Mouse (Mus musculus) intestine, embryonic 16.5 days (tissue): ENCODE data around the gene Igtp. TPM values are rescaled to one million over a fixed set of nuclear protein-coding genes. Genes with fewer than 3 reads are reported as not detected.
"Not testable (repeated sequence)": the region's sequence is repeated elsewhere in the genome, so short reads cannot be mapped to it uniquely, and the experiment has no call there.

Experiments used
- ATAC-seq: fragments of 200-750 bp; cut with Nextera tagmentation; 2 replicates; pipeline ENCODE4 v1.8.0; 2017; ENCODE audit warnings: moderate TSS enrichment, moderate library complexity
- H3K27ac ChIP-seq: fragments of 300-500 bp; sonication (generic); 2 replicates; pipeline ENCODE4 v1.5.1; 2014; ENCODE audit warnings: mild to moderate bottlenecking, low read length
- H3K27me3 ChIP-seq: fragments of 300-500 bp; sonication (generic); replicated peaks from 2 replicates; pipeline ENCODE4 v1.6.1; 2014; ENCODE audit warnings: low read length, control low read depth, mixed read lengths; ENCODE audit not compliant: control insufficient read depth, insufficient read depth
- H3K36me3 ChIP-seq: fragments of 300-500 bp; sonication (generic); 2 replicates; pipeline ENCODE4 v1.6.1; 2014; ENCODE audit warnings: low read length, control low read depth; ENCODE audit not compliant: control insufficient read depth, insufficient read depth
- H3K4me1 ChIP-seq: fragments of 300-500 bp; sonication (generic); 2 replicates; pipeline ENCODE4 v1.6.1; 2014; ENCODE audit warnings: low read length, control low read depth, mixed read lengths; ENCODE audit not compliant: control insufficient read depth, insufficient read depth
- H3K4me2 ChIP-seq: fragments of 300-500 bp; sonication (generic); 2 replicates; pipeline ENCODE4 v1.6.1; 2014; ENCODE audit warnings: low read depth, low read length, control low read depth
- H3K4me3 ChIP-seq: fragments of 300-500 bp; sonication (generic); 2 replicates; pipeline ENCODE4 v1.5.1; 2014; ENCODE audit warnings: mild to moderate bottlenecking, low read length
- H3K9ac ChIP-seq: fragments of 300-500 bp; sonication (generic); 2 replicates; pipeline ENCODE4 v1.6.1; 2014; ENCODE audit warnings: low read depth, low read length
- H3K9me3 ChIP-seq: fragments of 300-500 bp; sonication (generic); 2 replicates; pipeline ENCODE4 v1.6.1; 2016; ENCODE audit warnings: low read length, control low read depth; ENCODE audit not compliant: control insufficient read depth
- WGBS: fragments of 180-500 bp; shearing (Covaris S2); extraction: QIAGEN DNeasy Blood & Tissue Kit; methylation state at CpG from one replicate; pipeline ENCODE4 v1.1.7; 2014; 5-methylcytosine and 5-hydroxymethylcytosine counted together
- polyA plus RNA-seq: library from polyadenylated mRNA; unstranded; fragments of >200 nt; fragmentation: Nextera tagmentation; extraction: Ambion mirVana; gene quantifications from 2 replicates; pipeline ENCODE4 v1.2.1, GENCODE M21; 2015

Gene Igtp
- polyA plus RNA-seq, 1 experiment from 2014 or later, result 4.5 TPM

GRCm38 (mm10) chr11:58224313-58224712 is 25.0 kb downstream of the Igtp start:
- WGBS, result 33% methylated on average over 7 of the region's 7 CpGs
- ATAC-seq, result peak; percentile 64; the same call in 1 of the 2 replicates
- Histone ChIP-seq H3K4me3 (no peak overlapping the region), H3K9ac (no peak overlapping the region), H3K27me3 (no peaks in the 10 kb centered on the region), H3K36me3 (no peaks in the 10 kb centered on the region), H3K27ac (no peak overlapping the region), H3K4me2 (no peak overlapping the region), H3K4me1 (peaks cover 3% of the 10 kb centered on the region; the same call in 1 of the 2 replicates), H3K9me3 (no peaks in the 10 kb centered on the region)

DNA sequence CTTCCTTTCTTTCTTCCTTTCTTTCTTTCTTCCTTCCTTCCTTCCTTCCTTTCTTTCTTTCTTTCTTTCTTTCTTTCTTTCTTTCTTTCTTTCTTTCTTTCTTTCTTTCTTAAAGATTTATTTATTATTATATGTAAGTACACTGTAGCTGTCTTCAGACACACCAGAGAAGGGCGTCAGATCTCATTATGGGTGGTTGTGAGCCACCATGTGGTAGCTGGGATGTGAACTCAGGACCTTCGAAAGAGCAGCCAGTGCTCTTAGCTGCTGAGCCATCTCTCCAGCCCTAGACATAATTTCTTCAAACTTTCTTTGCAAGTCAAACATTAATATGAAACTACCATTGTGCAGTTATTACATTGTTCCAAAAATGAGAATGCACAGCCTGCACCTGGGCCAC is 25.5 kb downstream of the Igtp start:
- not testable (repeated sequence) for H3K9me3 ChIP-seq, H3K4me3 ChIP-seq, H3K4me2 ChIP-seq, H3K27me3 ChIP-seq, H3K4me1 ChIP-seq, H3K36me3 ChIP-seq, H3K27ac ChIP-seq, ATAC-seq, H3K9ac ChIP-seq
- 74% methylated on average over 2 of the region's 2 CpGs for WGBS

- H3K4me2 ChIP-seq, result no peak overlapping the region
- H3K36me3 ChIP-seq, result no peaks in the 10 kb centered on the region
- no peaks in the 10 kb centered on the region for H3K27me3 ChIP-seq
- H3K9me3 ChIP-seq, result no peaks in the 10 kb centered on the region
- peak; percentile 65 for ATAC-seq
- no peak overlapping the region for H3K4me3 ChIP-seq
- WGBS, result 5% methylated on average over 5 of the region's 5 CpGs
- H3K27ac ChIP-seq, result no peak overlapping the region
- peaks cover 3% of the 10 kb centered on the region; the same call in 1 of the 2 replicates for H3K4me1 ChIP-seq
- H3K9ac ChIP-seq, result no peak overlapping the region
Observed at GRCm38 (mm10) chr11:58225655-58226054, 26.3 kb downstream of the Igtp start.

DNA sequence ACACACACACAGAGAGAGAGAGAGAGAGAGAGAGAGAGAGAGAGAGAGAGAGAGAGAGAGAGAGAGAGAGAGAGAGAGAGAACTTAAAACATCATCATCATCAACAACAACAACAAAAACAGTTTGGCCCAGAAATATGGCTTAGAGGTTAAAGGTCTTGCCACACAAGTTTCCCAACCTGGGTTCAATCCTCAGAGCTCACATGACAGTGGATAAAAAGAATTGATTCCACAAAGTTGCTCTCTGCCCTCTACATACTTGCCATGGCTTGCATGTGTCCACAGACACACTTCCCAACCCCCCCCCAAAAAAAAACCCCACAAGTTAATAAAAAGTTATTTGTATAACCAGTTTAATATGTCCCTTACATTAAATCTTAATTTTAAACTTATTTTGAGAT is 27.1 kb downstream of the Igtp start:
- ATAC-seq, result no peak
- Histone ChIP-seq H3K9ac (no peak overlapping the region), H3K4me2 (no peak overlapping the region), H3K27ac (no peak overlapping the region), H3K27me3 (no peaks in the 10 kb centered on the region), H3K9me3 (no peaks in the 10 kb centered on the region), H3K36me3 (no peaks in the 10 kb centered on the region), H3K4me1 (peaks cover 3% of the 10 kb centered on the region; the same call in 1 of the 2 replicates), H3K4me3 (no peak overlapping the region)

DNA sequence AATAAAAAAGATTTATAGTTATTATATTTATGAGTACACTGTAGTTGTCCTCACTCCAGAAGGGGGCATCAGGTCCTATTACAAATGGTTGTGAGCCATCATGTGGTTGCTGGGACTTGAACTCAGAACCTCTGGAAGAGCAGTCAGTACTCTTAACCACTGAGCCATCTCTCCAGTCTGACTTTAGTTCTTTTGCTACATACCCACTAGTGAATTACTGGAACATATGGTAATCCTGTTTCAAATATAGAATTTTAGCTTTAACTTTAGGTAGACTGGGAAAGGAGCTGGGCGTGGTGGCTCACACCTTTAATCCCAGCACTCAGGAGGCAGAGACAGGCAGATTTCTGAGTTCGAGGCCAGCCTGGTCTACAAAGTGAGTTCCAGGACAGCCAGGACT is 28.7 kb downstream of the Igtp start:
- not testable (repeated sequence) for ATAC-seq, H3K9ac ChIP-seq

DNA sequence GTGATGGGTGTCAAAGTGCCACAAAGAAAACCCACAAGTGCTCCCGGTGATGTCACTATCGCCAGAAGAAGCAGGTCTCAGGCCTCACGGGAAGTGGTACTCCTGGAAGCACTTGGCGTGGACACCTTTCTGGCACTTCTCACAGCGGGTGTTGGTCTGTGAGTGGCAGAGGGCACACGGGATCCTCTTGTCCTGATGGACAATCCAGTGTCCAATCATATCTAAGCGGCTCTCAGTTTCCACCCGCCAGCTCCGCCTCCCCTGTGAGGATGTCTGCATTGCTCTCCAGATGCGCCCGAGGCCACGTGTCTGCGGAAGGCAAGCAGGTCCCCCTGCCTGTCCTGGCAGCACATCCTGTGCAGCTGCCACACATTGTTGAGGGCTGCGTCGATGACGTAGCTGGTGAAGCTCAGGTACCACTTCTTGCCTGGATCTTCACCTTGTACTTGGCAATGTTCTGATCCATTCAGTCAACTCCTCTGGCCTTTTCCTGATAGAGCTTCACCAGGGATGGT is 31.1 kb downstream of the Igtp start:
- H3K27me3 ChIP-seq, result no peaks in the 10 kb centered on the region
- H3K4me2 ChIP-seq, result no peak overlapping the region
- H3K9me3 ChIP-seq, result no peaks in the 10 kb centered on the region
- H3K36me3 ChIP-seq, result no peaks in the 10 kb centered on the region
- no peak overlapping the region for H3K27ac ChIP-seq
- WGBS, result 68% methylated on average over 16 of the region's 16 CpGs
- H3K4me1 ChIP-seq, result no peaks in the 10 kb centered on the region
- no peak for ATAC-seq
- no peak overlapping the region for H3K9ac ChIP-seq
- no peak overlapping the region for H3K4me3 ChIP-seq

More for the DNA sequence above, 28.7 kb downstream of the Igtp start:
- H3K4me2 ChIP-seq, H3K9me3 ChIP-seq, H3K4me1 ChIP-seq, H3K27ac ChIP-seq, H3K36me3 ChIP-seq, H3K4me3 ChIP-seq, H3K27me3 ChIP-seq: not testable (repeated sequence)
- 95% methylated on average over 1 of the region's 2 CpGs for WGBS

GRCm38 (mm10) chr11:58231156-58231555 is 31.8 kb downstream of the Igtp start:
- Histone ChIP-seq H3K9ac (no peak overlapping the region), H3K27me3 (no peaks in the 10 kb centered on the region), H3K4me1 (no peaks in the 10 kb centered on the region), H3K9me3 (no peaks in the 10 kb centered on the region), H3K4me3 (no peak overlapping the region), H3K27ac (no peak overlapping the region), H3K4me2 (no peak overlapping the region), H3K36me3 (no peaks in the 10 kb centered on the region)
- WGBS, result 74% methylated on average over 8 of the region's 8 CpGs
- no peak for ATAC-seq

- 80% methylated on average over 3 of the region's 3 CpGs for WGBS
- not testable (repeated sequence) for H3K9me3 ChIP-seq, H3K4me3 ChIP-seq, H3K27me3 ChIP-seq, H3K36me3 ChIP-seq, ATAC-seq, H3K4me1 ChIP-seq, H3K9ac ChIP-seq, H3K27ac ChIP-seq, H3K4me2 ChIP-seq
Observed at GRCm38 (mm10) chr11:58234551-58234950, 35.2 kb downstream of the Igtp start.

DNA sequence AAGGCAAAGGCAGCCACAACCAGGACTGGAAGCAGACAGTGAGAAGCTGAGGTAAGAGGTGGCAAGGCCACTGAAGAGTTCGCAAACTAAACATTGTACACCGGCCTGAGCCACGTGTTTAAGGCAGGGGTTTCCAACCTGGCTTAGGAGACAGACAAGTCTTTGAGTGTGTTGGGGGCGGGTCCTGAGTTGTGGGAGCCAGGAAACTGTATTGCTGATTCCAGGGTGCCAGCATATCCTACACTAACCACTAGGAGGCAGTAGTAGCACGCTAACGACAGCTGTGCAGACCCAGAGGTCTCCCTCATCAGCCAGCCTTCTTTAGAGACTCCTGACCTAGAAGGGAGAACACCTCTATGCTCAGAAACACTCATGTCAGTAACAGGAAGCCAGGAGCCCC is 35.8 kb downstream of the Igtp start:
- no peaks in the 10 kb centered on the region for H3K4me1 ChIP-seq
- no peak overlapping the region for H3K27ac ChIP-seq
- H3K9ac ChIP-seq, result no peak overlapping the region
- no peak for ATAC-seq
- no peak overlapping the region for H3K4me3 ChIP-seq
- H3K36me3 ChIP-seq, result no peaks in the 10 kb centered on the region
- 24% methylated on average over 6 of the region's 6 CpGs for WGBS
- H3K9me3 ChIP-seq, result no peaks in the 10 kb centered on the region
- no peak overlapping the region for H3K4me2 ChIP-seq
- no peaks in the 10 kb centered on the region for H3K27me3 ChIP-seq
